Mouse (Mus musculus) heart, embryonic 10.5 days (tissue): ENCODE measurements around the gene Trim37. TPM values are rescaled to one million over a fixed set of nuclear protein-coding genes. Genes with fewer than 3 reads are reported as not detected.

Experiments used
- DNase-seq: peaks from one replicate; pipeline ENCODE4 v3.0.0-alpha.2; 2017; ENCODE audit warnings: low spot score
- H3K27ac ChIP-seq: fragments of 300-500 bp; sonication (generic); 2 replicates; pipeline ENCODE4 v1.5.1; 2016; ENCODE audit warnings: mild to moderate bottlenecking
- H3K27me3 ChIP-seq: fragments of 300-500 bp; sonication (generic); 2 replicates; pipeline ENCODE4 v1.6.1; 2016; ENCODE audit warnings: mild to moderate bottlenecking; ENCODE audit not compliant: poor library complexity, insufficient read depth, severe bottlenecking
- H3K36me3 ChIP-seq: fragments of 300-500 bp; sonication (generic); 2 replicates; pipeline ENCODE4 v1.6.1; 2016; ENCODE audit warnings: mild to moderate bottlenecking, moderate library complexity
- H3K4me1 ChIP-seq: fragments of 300-500 bp; sonication (generic); 2 replicates; pipeline ENCODE4 v1.6.1; 2016; ENCODE audit warnings: mild to moderate bottlenecking
- H3K4me3 ChIP-seq: fragments of 300-500 bp; sonication (generic); 2 replicates; pipeline ENCODE4 v1.5.1; 2016; ENCODE audit warnings: mild to moderate bottlenecking, moderate library complexity
- H3K9me3 ChIP-seq: fragments of 300-500 bp; sonication (generic); 2 replicates; pipeline ENCODE4 v1.6.1; 2016; ENCODE audit warnings: mild to moderate bottlenecking, moderate library complexity
- WGBS: fragments of 180-500 bp; shearing (Covaris S2); methylation state at CpG from one replicate; pipeline ENCODE4 v1.1.7; 2016; 5-methylcytosine and 5-hydroxymethylcytosine counted together
- polyA plus RNA-seq: library from polyadenylated mRNA; unstranded; fragments of >200 nt; fragmentation: Nextera tagmentation; extraction: Ambion mirVana; gene quantifications from 2 replicates; pipeline ENCODE4 v1.2.1, GENCODE M21; 2016

The Trim37 gene
- polyA plus RNA-seq, 1 experiment from 2014 or later = 33.3 TPM

DNA sequence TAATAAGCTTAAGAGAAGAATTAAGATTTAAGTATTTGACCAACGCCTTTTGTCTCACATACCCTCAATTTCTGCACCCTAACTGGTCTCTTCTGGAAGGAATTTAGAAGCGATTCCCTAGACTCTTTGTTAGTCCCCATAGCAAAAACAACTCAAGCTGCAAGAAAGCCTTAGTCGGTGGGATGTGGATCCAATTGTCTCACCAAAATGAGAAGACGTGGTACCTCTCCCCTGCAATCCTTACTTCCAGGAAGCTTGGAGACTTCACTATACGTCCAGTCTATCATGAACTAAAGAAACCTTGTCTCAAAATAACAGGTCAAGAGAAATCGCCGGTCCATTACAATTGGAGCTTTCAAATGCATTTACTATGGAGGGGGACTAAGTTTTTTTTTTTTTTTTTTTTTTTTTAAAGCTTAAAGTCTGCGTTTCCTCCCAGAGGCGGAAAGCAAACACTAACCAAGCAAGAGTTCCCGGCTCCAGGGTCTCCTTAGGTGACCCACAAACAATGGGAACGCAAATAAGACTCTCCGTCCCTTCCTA, 525 bp upstream of the Trim37 start:
- Histone ChIP-seq H3K27me3 (no peaks in the 10 kb centered on the region), H3K4me3 (peak overlapping the region; percentile 98), H3K36me3 (peaks cover 38% of the 10 kb centered on the region), H3K4me1 (peaks cover 13% of the 10 kb centered on the region), H3K9me3 (no peaks in the 10 kb centered on the region), H3K27ac (peak overlapping the region; percentile 96)
- WGBS = 3% methylated on average over 12 of the region's 12 CpGs
- no peak for DNase-seq

GRCm38 (mm10) chr11:87136233-87136632, 9.4 kb downstream of the Trim37 start:
- Histone ChIP-seq H3K27ac (no peak overlapping the region), H3K9me3 (no peaks in the 10 kb centered on the region), H3K27me3 (no peaks in the 10 kb centered on the region), H3K4me3 (no peak overlapping the region), H3K36me3 (peaks cover 21% of the 10 kb centered on the region), H3K4me1 (no peaks in the 10 kb centered on the region)
- WGBS = 90% methylated on average over 4 of the region's 4 CpGs
- DNase-seq = no peak

DNA sequence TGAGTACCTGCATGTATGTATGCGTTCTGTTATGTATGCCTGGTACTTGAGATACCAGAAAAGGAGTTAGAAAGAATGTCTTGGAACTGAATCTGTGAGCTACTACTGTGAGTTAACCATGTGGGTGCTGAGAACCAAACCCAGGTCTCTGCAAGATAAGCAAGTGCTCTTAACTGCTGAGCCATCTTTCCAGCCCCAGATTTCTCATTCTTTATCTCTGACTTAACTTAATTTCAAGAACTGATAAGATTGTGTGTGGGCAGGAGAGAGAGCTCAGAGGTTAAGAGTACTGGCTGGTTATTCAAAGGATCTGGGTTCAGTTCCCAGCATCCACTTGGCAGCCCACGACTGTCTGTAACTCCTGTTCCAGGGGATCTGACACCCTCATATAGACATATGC, 31.1 kb downstream of the Trim37 start:
- Histone ChIP-seq H3K27me3 (no peaks in the 10 kb centered on the region), H3K27ac (no peak overlapping the region), H3K9me3 (no peaks in the 10 kb centered on the region), H3K4me3 (no peak overlapping the region), H3K36me3 (peaks cover 25% of the 10 kb centered on the region), H3K4me1 (no peaks in the 10 kb centered on the region)
- no peak for DNase-seq
- WGBS = 88% methylated on average over 2 of the region's 2 CpGs

DNA sequence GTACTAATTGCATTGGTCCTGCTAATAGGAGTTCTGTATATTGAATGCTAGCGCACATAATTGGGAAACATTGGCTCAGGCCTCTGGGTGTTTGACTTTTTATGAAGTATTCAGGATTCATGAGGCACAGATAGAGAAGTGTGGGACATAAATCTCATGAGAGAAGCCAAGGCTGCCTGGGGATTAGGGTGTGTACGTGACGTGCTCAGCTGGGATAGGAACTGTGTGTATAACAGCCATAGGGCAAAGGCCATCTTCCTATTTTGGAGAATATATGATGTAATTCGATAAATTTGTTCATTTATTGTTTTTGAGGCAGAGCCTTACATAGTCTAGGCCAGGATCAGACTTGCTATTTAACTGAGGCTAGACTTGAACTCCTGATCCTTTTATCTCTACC, 35.8 kb downstream of the Trim37 start:
- H3K4me1 ChIP-seq = no peaks in the 10 kb centered on the region
- H3K4me3 ChIP-seq = no peak overlapping the region
- no peak overlapping the region for H3K27ac ChIP-seq
- no peaks in the 10 kb centered on the region for H3K27me3 ChIP-seq
- H3K9me3 ChIP-seq = no peaks in the 10 kb centered on the region
- no peak for DNase-seq
- H3K36me3 ChIP-seq = peaks cover 48% of the 10 kb centered on the region
- 94% methylated on average over 4 of the region's 4 CpGs for WGBS

DNA sequence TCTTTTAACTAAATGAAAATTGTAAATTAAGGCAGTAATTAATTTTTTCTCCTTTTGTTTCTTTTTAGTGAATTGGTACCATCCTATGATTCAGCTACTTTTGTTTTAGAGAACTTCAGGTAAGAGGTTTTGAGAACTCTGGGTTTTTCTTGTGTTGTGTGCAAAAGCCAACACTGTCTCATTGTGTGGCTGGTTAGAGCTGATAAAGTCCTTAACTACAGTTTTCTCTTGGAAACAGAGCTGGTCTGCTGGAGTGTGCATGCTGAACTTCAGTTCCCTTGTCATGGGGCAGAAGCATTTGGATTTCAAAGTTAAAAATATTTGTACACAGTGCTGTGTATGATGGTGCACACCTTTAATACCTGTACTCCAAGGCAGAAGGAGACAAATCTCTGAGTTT, 36.9 kb downstream of the Trim37 start:
- DNase-seq = no peak
- Histone ChIP-seq H3K27me3 (no peaks in the 10 kb centered on the region), H3K4me1 (no peaks in the 10 kb centered on the region), H3K9me3 (no peaks in the 10 kb centered on the region), H3K4me3 (no peak overlapping the region), H3K36me3 (peaks cover 58% of the 10 kb centered on the region), H3K27ac (no peak overlapping the region)

DNA sequence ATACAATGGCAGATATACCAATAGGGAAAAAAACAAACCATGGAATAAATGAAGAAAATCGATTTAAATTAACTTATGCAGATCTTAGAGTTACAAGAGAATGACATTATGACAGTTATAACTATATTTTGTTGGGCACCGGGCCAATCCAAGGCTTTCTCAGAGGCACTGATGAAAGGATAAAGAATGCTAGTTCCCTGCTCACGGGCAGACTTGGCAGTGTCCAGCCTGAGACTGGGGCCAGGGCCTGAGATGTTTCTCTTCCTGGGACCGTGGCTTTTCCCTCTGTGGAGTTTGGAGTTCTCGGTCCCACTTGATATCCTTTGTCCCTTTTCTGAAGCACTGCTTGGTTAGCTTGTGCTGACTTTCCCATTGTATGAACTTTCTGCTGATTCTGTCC, 46.7 kb downstream of the Trim37 start:
- Histone ChIP-seq H3K27ac (no peak overlapping the region), H3K4me1 (no peaks in the 10 kb centered on the region), H3K4me3 (no peak overlapping the region), H3K27me3 (no peaks in the 10 kb centered on the region), H3K9me3 (no peaks in the 10 kb centered on the region), H3K36me3 (peaks cover 31% of the 10 kb centered on the region)
- 87% methylated on average over 5 of the region's 5 CpGs for WGBS
- no peak for DNase-seq

DNA sequence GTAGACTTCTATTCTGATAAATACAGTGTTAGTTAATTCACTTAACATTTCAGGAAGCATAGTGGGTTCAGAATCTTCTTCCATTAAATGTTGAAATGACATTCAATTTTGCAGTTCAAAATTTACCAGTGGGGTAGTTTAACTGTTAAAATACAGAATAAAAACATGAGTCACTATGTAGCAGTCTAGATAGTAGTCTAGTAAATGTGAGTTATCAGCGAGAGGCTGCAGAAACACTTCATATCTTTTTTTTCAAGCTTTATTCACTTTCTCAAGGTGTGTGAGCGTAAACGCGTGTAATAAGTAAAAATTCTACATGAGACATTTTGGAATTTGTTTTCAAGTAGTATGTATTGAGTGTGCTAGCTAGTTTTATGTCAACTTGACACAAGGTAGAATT, 48.2 kb downstream of the Trim37 start:
- Histone ChIP-seq H3K4me1 (no peaks in the 10 kb centered on the region), H3K9me3 (no peaks in the 10 kb centered on the region), H3K4me3 (no peak overlapping the region), H3K27me3 (no peaks in the 10 kb centered on the region), H3K27ac (no peak overlapping the region), H3K36me3 (peaks cover 26% of the 10 kb centered on the region)
- no peak for DNase-seq
- WGBS = 94% methylated on average over 4 of the region's 4 CpGs

DNA sequence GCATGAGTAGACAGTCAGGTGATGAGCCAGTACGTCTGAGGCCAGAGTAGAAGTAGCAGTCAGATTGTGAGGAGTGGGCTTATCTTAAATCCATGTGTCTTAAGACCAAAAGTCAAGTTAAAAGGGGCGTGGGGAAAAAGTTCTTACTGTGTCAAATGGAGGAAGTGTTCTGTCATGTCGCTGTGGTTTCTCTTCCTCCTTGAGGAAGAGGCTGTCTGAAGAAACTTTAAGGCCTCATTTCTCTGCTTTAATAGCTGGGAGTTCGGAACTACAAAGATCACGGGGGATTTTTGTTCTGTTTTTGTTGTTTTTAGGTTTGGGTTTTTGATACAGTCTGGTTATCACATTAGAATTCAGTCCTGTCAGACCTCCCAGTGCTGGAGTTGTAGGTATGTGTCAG, 85.4 kb downstream of the Trim37 start:
- no peaks in the 10 kb centered on the region for H3K4me1 ChIP-seq
- 73% methylated on average over 5 of the region's 5 CpGs for WGBS

DNA sequence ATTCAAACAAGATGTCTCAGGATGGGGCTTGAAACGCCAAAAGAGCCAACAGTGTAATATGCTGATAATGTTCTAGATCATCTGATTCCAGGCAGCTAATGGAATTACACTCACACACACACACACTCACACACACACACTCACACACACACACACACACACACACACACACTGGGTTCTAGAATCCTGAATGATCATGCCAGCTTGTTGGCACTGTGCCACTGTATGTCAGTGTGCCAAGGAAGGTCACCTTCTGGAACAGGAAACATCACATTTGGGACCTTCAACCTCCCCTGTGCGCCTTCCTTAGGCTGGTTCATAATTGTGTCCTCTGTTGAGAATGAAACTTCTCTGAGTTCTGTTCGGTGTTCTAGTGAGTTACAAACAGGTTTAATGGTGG, 95.8 kb downstream of the Trim37 start:
- Histone ChIP-seq H3K27ac (no peak overlapping the region), H3K36me3 (peaks cover 5% of the 10 kb centered on the region), H3K9me3 (no peaks in the 10 kb centered on the region), H3K4me1 (no peaks in the 10 kb centered on the region), H3K27me3 (no peaks in the 10 kb centered on the region), H3K4me3 (no peak overlapping the region)
- no peak for DNase-seq
- WGBS = 89% methylated on average over 3 of the region's 3 CpGs

More for the DNA sequence above, 85.4 kb downstream of the Trim37 start:
- Histone ChIP-seq H3K9me3 (no peaks in the 10 kb centered on the region), H3K36me3 (peaks cover 22% of the 10 kb centered on the region), H3K27me3 (no peaks in the 10 kb centered on the region), H3K4me3 (no peak overlapping the region), H3K27ac (no peak overlapping the region)
- no peak for DNase-seq

- H3K9me3 ChIP-seq = no peaks in the 10 kb centered on the region
- 63% methylated on average over 5 of the region's 5 CpGs for WGBS
- H3K4me3 ChIP-seq = no peak overlapping the region
- H3K4me1 ChIP-seq = no peaks in the 10 kb centered on the region
- peak; percentile 56 for DNase-seq
- no peak overlapping the region for H3K27ac ChIP-seq
- no peaks in the 10 kb centered on the region for H3K27me3 ChIP-seq
- H3K36me3 ChIP-seq = peaks cover 7% of the 10 kb centered on the region; the same call in 1 of the 2 replicates
Observed at GRCm38 (mm10) chr11:87227056-87227455, 100.2 kb downstream of the Trim37 start.

DNA sequence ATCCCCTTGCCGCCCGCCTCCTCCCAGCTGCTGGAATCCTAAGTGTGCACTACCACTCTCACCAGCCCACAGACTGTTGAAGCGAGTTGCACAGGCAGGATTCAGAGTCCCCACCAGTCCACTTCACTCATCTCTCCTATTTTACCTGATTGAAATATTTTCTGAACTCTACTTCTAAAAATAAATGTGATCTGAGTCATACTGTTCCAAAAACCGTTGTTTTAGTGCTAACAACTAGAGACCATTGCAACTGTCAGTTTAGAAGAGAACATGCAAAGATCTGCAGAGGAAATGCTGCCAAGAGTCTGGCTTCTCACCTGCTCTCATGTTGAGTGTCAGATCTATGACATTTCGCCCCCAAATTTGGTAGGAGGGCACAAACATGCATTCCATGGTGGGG, 106.5 kb downstream of the Trim37 start:
- Histone ChIP-seq H3K27ac (no peak overlapping the region), H3K36me3 (peaks cover 7% of the 10 kb centered on the region; the same call in 1 of the 2 replicates), H3K27me3 (no peaks in the 10 kb centered on the region), H3K4me3 (no peak overlapping the region), H3K9me3 (no peaks in the 10 kb centered on the region), H3K4me1 (peaks cover 13% of the 10 kb centered on the region)
- WGBS = 86% methylated on average over 5 of the region's 5 CpGs
- DNase-seq = no peak

DNA sequence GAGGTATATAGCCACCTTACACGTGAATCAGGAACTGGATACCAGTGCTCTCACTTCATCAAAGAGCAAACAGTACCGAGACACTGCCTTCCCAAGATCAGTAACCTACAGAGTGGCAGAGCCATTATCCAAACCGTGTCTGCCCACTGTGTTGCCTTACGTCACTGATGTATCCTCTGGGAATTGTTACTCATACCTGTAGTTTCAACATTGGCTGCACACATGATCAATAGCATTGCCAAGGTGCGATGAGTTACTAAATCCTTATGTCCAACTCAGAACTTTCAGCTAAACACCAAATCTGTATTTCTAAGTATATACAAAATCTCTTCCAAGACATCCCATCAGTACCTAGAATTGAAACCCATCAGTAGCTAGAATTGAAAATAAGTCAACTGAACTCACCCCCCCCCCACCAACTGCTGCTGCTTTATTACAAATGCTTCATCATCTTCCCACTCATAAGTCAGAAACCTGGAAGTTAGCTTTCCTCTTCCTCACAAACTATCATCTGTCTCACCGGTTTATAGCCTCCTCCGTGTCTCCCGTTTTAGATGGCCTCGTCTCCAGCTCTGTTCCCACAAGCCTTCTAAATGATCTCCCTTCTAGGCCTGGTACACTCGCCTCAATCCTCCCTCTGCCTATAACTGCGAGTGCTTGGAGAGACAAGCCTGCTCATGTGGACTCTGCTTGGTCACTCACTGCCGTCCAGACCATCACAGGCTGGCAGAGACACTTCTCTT, 108.0 kb downstream of the Trim37 start:
- peak overlapping the region; percentile 27; the same call in 1 of the 2 replicates for H3K4me3 ChIP-seq
- WGBS = 79% methylated on average over 12 of the region's 12 CpGs
- H3K27me3 ChIP-seq = no peaks in the 10 kb centered on the region
- peaks cover 5% of the 10 kb centered on the region; the same call in 1 of the 2 replicates for H3K36me3 ChIP-seq
- H3K9me3 ChIP-seq = no peaks in the 10 kb centered on the region
- peaks cover 23% of the 10 kb centered on the region for H3K4me1 ChIP-seq
- DNase-seq = no peak
- peak overlapping the region; percentile 74 for H3K27ac ChIP-seq

DNA sequence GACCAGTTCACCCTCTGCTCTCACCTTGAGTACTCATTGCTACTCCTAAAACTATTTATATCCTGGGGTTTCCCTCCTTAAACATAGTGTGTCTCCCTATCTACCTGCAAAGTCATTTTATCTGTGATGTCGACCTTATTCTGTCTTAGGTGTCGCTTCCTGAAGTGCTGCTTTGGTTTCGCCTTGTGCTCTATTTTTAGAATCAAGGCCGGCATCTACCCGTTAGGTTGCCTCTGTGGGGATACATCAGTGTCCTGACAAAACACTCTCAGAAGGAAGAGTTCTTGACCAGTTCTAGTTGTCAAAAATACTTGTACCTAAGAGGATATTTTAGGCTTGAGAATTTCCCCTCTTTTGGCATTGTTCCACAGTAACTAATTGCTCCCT, 108.6 kb downstream of the Trim37 start:
- peaks cover 29% of the 10 kb centered on the region for H3K4me1 ChIP-seq
- H3K27me3 ChIP-seq = no peaks in the 10 kb centered on the region
- peak overlapping the region; percentile 74 for H3K27ac ChIP-seq
- DNase-seq = no peak
- H3K36me3 ChIP-seq = peaks cover 5% of the 10 kb centered on the region; the same call in 1 of the 2 replicates
- peak overlapping the region; percentile 27; the same call in 1 of the 2 replicates for H3K4me3 ChIP-seq
- 51% methylated on average over 5 of the region's 5 CpGs for WGBS
- H3K9me3 ChIP-seq = no peaks in the 10 kb centered on the region
